Mouse (Mus musculus) testis, adult 2 months (tissue): Measurements from ENCODE around the gene Zfp408.

Source experiments
- CTCF ChIP-seq: fragments of 200-500 bp; IDR thresholded peaks from 2 replicates; pipeline ENCODE4 v1.5.1; 2012; ENCODE audit warnings: low read depth, mild to moderate bottlenecking, inconsistent platforms, low read length, moderate library complexity; ENCODE audit not compliant: control insufficient read depth, insufficient read depth, insufficient replicate concordance
- POLR2A ChIP-seq: fragments of 200-500 bp; IDR thresholded peaks from 2 replicates; pipeline ENCODE4 v1.6.1; 2012; ENCODE audit warnings: low read depth, mild to moderate bottlenecking, inconsistent platforms, low read length, moderate library complexity; ENCODE audit not compliant: control insufficient read depth

DNA sequence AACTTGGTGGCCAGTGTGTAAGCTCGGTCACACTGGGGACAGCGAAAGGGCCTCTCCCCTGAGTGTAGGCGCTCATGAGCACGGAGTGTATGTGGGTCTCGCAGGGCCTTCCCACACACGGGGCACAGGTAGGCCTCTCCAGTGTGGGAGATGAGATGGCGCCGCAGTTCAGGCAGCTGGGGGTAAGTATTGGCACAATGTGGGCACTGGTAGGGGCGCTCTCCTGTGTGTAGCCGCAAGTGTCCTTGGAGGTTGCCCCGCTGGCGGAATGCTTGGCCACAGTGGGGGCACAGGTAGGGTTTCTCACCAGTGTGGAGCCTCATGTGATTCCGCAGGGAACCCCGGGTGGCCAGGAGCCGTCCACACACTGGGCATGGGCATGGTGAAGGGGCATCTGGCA is 4.2 kb downstream of the Zfp408 start:
- TF ChIP-seq CTCF (no peak), POLR2A (no peak)
